9 mouse cellular contexts compared by ENCODE assay signal in genomic region chr7:112183258-112183841, GRCm38 (mm10). TPM values are rescaled to one million over a fixed set of nuclear protein-coding genes. Genes with fewer than 3 reads are reported as not detected.
A peak's percentile ranks its signal among the peaks of the same experiment; 100 is the strongest.
DNase-seq lines count a peak whose midpoint lies in the region; ATAC-seq and TF ChIP-seq lines count a peak whose summit lies in the region.
"Had no signal": no experiment of that assay in that cellular context is flagged by ENCODE, and none has a peak within 500 bp of the region (broad histone marks: within the 10 kb centered on the region; RNA-seq: fewer than 3 reads in every experiment).

No protein-coding gene starts in this region.

- no peaks in the 10 kb centered on the region for H3K4me1 ChIP-seq in bone marrow, adult 2 months (ENCODE audit: control insufficient read depth, insufficient read depth, low read length)
- H3K4me1 ChIP-seq in heart, embryonic 14.5 days (ENCODE audit: control insufficient read depth in 2 of 2, insufficient read depth in 2 of 2, low read length in 2 of 2), result peaks cover 19 to 27% of the 10 kb centered on the region in 2 experiments
- 0 out of 2 replicates have a peak, but pooled peaks cover 5% of the 10 kb centered on the region for H3K4me1 ChIP-seq in liver, embryonic 12.5 days
- no peaks in the 10 kb centered on the region for H3K4me1 ChIP-seq in neural tube, embryonic 12.5 days
- peaks cover 20% of the 10 kb centered on the region for H3K4me1 ChIP-seq in stomach, embryonic 16.5 days (ENCODE audit: control insufficient read depth, insufficient read depth, low read length)

- no peak overlapping the region for H3K9ac ChIP-seq in heart, embryonic 14.5 days (ENCODE audit: low read length)
- H3K9ac ChIP-seq in liver, embryonic 12.5 days, result no peak overlapping the region
- H3K9ac ChIP-seq in neural tube, embryonic 12.5 days, result no peak overlapping the region
- peak overlapping the region; percentile 42; the same call in 1 of the 2 replicates for H3K9ac ChIP-seq in stomach, embryonic 16.5 days (ENCODE audit: low read length)
- H3K9ac ChIP-seq: embryonic facial prominence, embryonic 12.5 days had no signal

- H3K4me2 ChIP-seq in heart, embryonic 14.5 days (ENCODE audit: low read length), result no peak overlapping the region
- H3K4me2 ChIP-seq in liver, embryonic 12.5 days, result no peak overlapping the region
- no peak overlapping the region for H3K4me2 ChIP-seq in neural tube, embryonic 12.5 days (replicated peaks)
- H3K4me2 ChIP-seq in stomach, embryonic 16.5 days (ENCODE audit: low read depth, low read length), result no peak overlapping the region
- H3K4me2 ChIP-seq: embryonic facial prominence, embryonic 12.5 days had no signal

- H3K9me3 ChIP-seq in heart, embryonic 14.5 days (ENCODE audit: control insufficient read depth, low read length), result 0 out of 2 replicates have a peak, but pooled peaks cover 4% of the 10 kb centered on the region
- no peaks in the 10 kb centered on the region for H3K9me3 ChIP-seq in liver, embryonic 12.5 days (replicated peaks)
- no peaks in the 10 kb centered on the region for H3K9me3 ChIP-seq in neural tube, embryonic 12.5 days
- no peaks in the 10 kb centered on the region for H3K9me3 ChIP-seq in stomach, embryonic 16.5 days (replicated peaks; ENCODE audit: control insufficient read depth, low read length)
- H3K9me3 ChIP-seq: embryonic facial prominence, embryonic 12.5 days had no signal

- peak; percentile 87 to 92 for DNase-seq in kidney, postnatal 25 days

- 30% methylated on average over 5 of the region's 5 CpGs for WGBS in bone marrow, adult 2 months
- WGBS in heart, embryonic 14.5 days, result 33% methylated on average over 5 of the region's 5 CpGs
- 35% methylated on average over 5 of the region's 5 CpGs for WGBS in liver, embryonic 12.5 days (ENCODE audit: insufficient replicate concordance)
- WGBS in neural tube, embryonic 12.5 days, result 38% methylated on average over 5 of the region's 5 CpGs
- 31% methylated on average over 5 of the region's 5 CpGs for WGBS in stomach, embryonic 16.5 days

- peak; percentile 85 for TF ChIP-seq CTCF in C2C12 (IDR thresholded peaks at IDR 0.05; ENCODE audit: control insufficient read depth, insufficient read depth, insufficient read length)
- peak; percentile 89 for TF ChIP-seq CTCF in bone marrow, adult 2 months (IDR thresholded peaks at IDR 0.05; ENCODE audit: control insufficient read depth, insufficient read depth, low read length)

- no peak for TF ChIP-seq POLR2A in bone marrow, adult 2 months (IDR thresholded peaks at IDR 0.05; ENCODE audit: borderline replicate concordance, control insufficient read depth, low read depth, low read length)

- no peak overlapping the region for H3K27ac ChIP-seq in bone marrow, adult 2 months (ENCODE audit: control insufficient read depth, insufficient read depth, low read depth, low read length, poor library complexity)
- H3K27ac ChIP-seq in heart, embryonic 14.5 days (replicated peaks in 1 of 2; ENCODE audit: control insufficient read depth in 1 of 2, insufficient read depth in 1 of 2, low read depth in 2 of 2, low read length in 2 of 2), result no peak overlapping the region
- no peak overlapping the region for H3K27ac ChIP-seq in liver, embryonic 12.5 days
- no peak overlapping the region for H3K27ac ChIP-seq in neural tube, embryonic 12.5 days
- no peak overlapping the region for H3K27ac ChIP-seq in stomach, embryonic 16.5 days (ENCODE audit: low read length)
- H3K27ac ChIP-seq: embryonic facial prominence, embryonic 12.5 days had no signal

- peak; percentile 78 for ATAC-seq in erythroblast, adult 5-6 weeks (replicated peaks; ENCODE audit: low FRiP score, poor library complexity, severe bottlenecking)
- peak; percentile 36; the same call in 1 of the 2 replicates for ATAC-seq in heart, embryonic 14.5 days (ENCODE audit: insufficient number of reproducible peaks, insufficient read depth, low FRiP score, low read depth)
- ATAC-seq in liver, embryonic 12.5 days, result peak; percentile 11; the same call in 1 of the 2 replicates
- ATAC-seq in neural tube, embryonic 12.5 days (ENCODE audit: low FRiP score, low read depth), result peak; percentile 64
- no peak for ATAC-seq in stomach, embryonic 16.5 days (ENCODE audit: insufficient read depth, low FRiP score)

- no peaks in the 10 kb centered on the region for H3K36me3 ChIP-seq in C2C12 (ENCODE audit: control insufficient read depth, insufficient read depth)
- H3K36me3 ChIP-seq in heart, embryonic 14.5 days (ENCODE audit: control insufficient read depth, insufficient read depth, low read length), result no peaks in the 10 kb centered on the region
- H3K36me3 ChIP-seq in liver, embryonic 12.5 days, result no peaks in the 10 kb centered on the region
- no peaks in the 10 kb centered on the region for H3K36me3 ChIP-seq in neural tube, embryonic 12.5 days
- H3K36me3 ChIP-seq in stomach, embryonic 16.5 days (ENCODE audit: control insufficient read depth, insufficient read depth, low read length), result no peaks in the 10 kb centered on the region
- H3K36me3 ChIP-seq: embryonic facial prominence, embryonic 12.5 days had no signal

- no peak overlapping the region for H3ac ChIP-seq in C2C12 (ENCODE audit: control insufficient read depth, insufficient read length, low read depth)

- no peaks in the 10 kb centered on the region for H3K27me3 ChIP-seq in C2C12 (ENCODE audit: control insufficient read depth, insufficient read depth, insufficient read length)
- no peaks in the 10 kb centered on the region for H3K27me3 ChIP-seq in heart, embryonic 14.5 days (ENCODE audit: control insufficient read depth, insufficient read depth, low read length)
- no peaks in the 10 kb centered on the region for H3K27me3 ChIP-seq in liver, embryonic 12.5 days (replicated peaks)
- no peaks in the 10 kb centered on the region for H3K27me3 ChIP-seq in neural tube, embryonic 12.5 days (replicated peaks)
- no peaks in the 10 kb centered on the region for H3K27me3 ChIP-seq in stomach, embryonic 16.5 days (ENCODE audit: control insufficient read depth, insufficient read depth, low read length)
- H3K27me3 ChIP-seq: embryonic facial prominence, embryonic 12.5 days had no signal

- no peaks in the 10 kb centered on the region for H3K79me3 ChIP-seq in C2C12 (ENCODE audit: low read depth)

- H3K79me2 ChIP-seq in C2C12 (ENCODE audit: control insufficient read depth, insufficient read depth), result no peaks in the 10 kb centered on the region

- H3K4me3 ChIP-seq in C2C12 (ENCODE audit: insufficient read depth, poor library complexity, severe bottlenecking), result no peak overlapping the region
- no peak overlapping the region for H3K4me3 ChIP-seq in bone marrow, adult 2 months (replicated peaks; ENCODE audit: control insufficient read depth, low read depth, low read length)
- H3K4me3 ChIP-seq in heart, embryonic 14.5 days (ENCODE audit: control insufficient read depth in 1 of 2, insufficient read depth in 1 of 2, low read depth in 1 of 2, low read length in 2 of 2), result no peak overlapping the region
- H3K4me3 ChIP-seq in liver, embryonic 12.5 days, result no peak overlapping the region
- H3K4me3 ChIP-seq in neural tube, embryonic 12.5 days, result no peak overlapping the region
- no peak overlapping the region for H3K4me3 ChIP-seq in stomach, embryonic 16.5 days (replicated peaks; ENCODE audit: low read length)
- H3K4me3 ChIP-seq: embryonic facial prominence, embryonic 12.5 days had no signal

TF ChIP-seq in C2C12, 6 proteins besides CTCF, POLR2A, EP300 and RAD21:
- TF ChIP-seq MYOG (IDR thresholded peaks at IDR 0.05; ENCODE audit: control insufficient read depth, extremely low read depth, insufficient read length) (no peak), MYOD1 (IDR thresholded peaks at IDR 0.05; ENCODE audit: control insufficient read depth, insufficient read length, low read depth) (no peak), MAX (IDR thresholded peaks at IDR 0.05) (no peak), CEBPB (IDR thresholded peaks at IDR 0.05; ENCODE audit: low read depth) (no peak), USF1 (IDR thresholded peaks at IDR 0.05; ENCODE audit: low read depth) (no peak), FOSL1 (IDR thresholded peaks at IDR 0.05; ENCODE audit: insufficient read depth, low read length, poor library complexity, severe bottlenecking) (no peak)
TF ChIP-seq in C2C12: peak in this region for 0.

RNA-seq across cellular contexts. Expression of gene Dkk3, which starts 24.5 kb away (rescaled TPM):
- polyA plus RNA-seq in C2C12 (2012; fragmentation: generic; extraction: Trizol), result 0.01 TPM
- 1.1 and 1.2 TPM in 2 replicates for polyA plus RNA-seq in bone marrow, adult 2 months (2011; ENCODE audit: insufficient read depth, insufficient read length, low replicate concordance, missing spikeins)
- total RNA-seq in erythroblast, adult 5-6 weeks (2015; ENCODE audit: low replicate concordance), result not detected in 2 replicates
- not detected in 2 replicates for total RNA-seq in erythroblast, adult 5-6 weeks (2017; ENCODE audit: low replicate concordance)
- 65.4 and 86.3 TPM in 2 replicates for polyA plus RNA-seq in heart, embryonic 14.5 days (2014; fragmentation: Nextera tagmentation; extraction: Ambion mirVana)
- polyA plus RNA-seq in liver, embryonic 12.5 days (2016; fragmentation: Nextera tagmentation; extraction: Ambion mirVana), result 7.3 and 7.5 TPM in 2 replicates
- polyA plus RNA-seq in neural tube, embryonic 12.5 days (2016; fragmentation: Nextera tagmentation; extraction: Ambion mirVana), result 17.2 and 17.4 TPM in 2 replicates
- polyA plus RNA-seq in stomach, embryonic 16.5 days (2015; fragmentation: Nextera tagmentation; extraction: Ambion mirVana), result 45.4 and 53.6 TPM in 2 replicates

RNA-seq across cellular contexts. Expression of gene Mical2, which starts 42.3 kb away (rescaled TPM):
- polyA plus RNA-seq in C2C12 (2012; fragmentation: generic; extraction: Trizol), result 76.9 TPM
- polyA plus RNA-seq in bone marrow, adult 2 months (2011; ENCODE audit: insufficient read depth, insufficient read length, low replicate concordance, missing spikeins), result 0.97 and 2.3 TPM in 2 replicates
- 0.63 TPM in 1 of 2 replicates, not detected in the other for total RNA-seq in erythroblast, adult 5-6 weeks (2015; ENCODE audit: low replicate concordance)
- total RNA-seq in erythroblast, adult 5-6 weeks (2017; ENCODE audit: low replicate concordance), result 0.34 and 1.5 TPM in 2 replicates
- polyA plus RNA-seq in heart, embryonic 14.5 days (2014; fragmentation: Nextera tagmentation; extraction: Ambion mirVana), result 140 and 146 TPM in 2 replicates
- polyA plus RNA-seq in liver, embryonic 12.5 days (2016; fragmentation: Nextera tagmentation; extraction: Ambion mirVana), result 3.4 and 4.1 TPM in 2 replicates
- 1.4 and 2.0 TPM in 2 replicates for polyA plus RNA-seq in neural tube, embryonic 12.5 days (2016; fragmentation: Nextera tagmentation; extraction: Ambion mirVana)
- 13.2 and 15.5 TPM in 2 replicates for polyA plus RNA-seq in stomach, embryonic 16.5 days (2015; fragmentation: Nextera tagmentation; extraction: Ambion mirVana)
